ENCODE assay signal across 12 mouse cellular contexts in genomic region chr9:60527836-60528235, GRCm38 (mm10).
"Had no signal": no experiment of that assay in that cellular context is flagged by ENCODE, and none has a peak within 500 bp of the region (broad histone marks: within the 10 kb centered on the region; RNA-seq: fewer than 3 reads in every experiment).

No protein-coding gene starts in this region.

- H3K4me2 ChIP-seq: limb, embryonic 12.5 days; midbrain, embryonic 12.5 days had no signal

- H3K4me3 ChIP-seq: layer of hippocampus, adult 2 months; limb, embryonic 12.5 days; midbrain, embryonic 12.5 days had no signal

- DNase-seq: kidney, postnatal 4 days; liver; lung, adult 18-20 months; right cerebral cortex, adult 18-20 months; right cerebral cortex, postnatal 25 days; thymus, postnatal 4 days had no signal

- H3K9ac ChIP-seq: limb, embryonic 12.5 days; liver, embryonic 14.5 days; midbrain, embryonic 12.5 days had no signal

- ATAC-seq: midbrain, embryonic 16.5 days had no signal

- H3K9me3 ChIP-seq: limb, embryonic 12.5 days; midbrain, embryonic 12.5 days had no signal

- H3K27ac ChIP-seq: layer of hippocampus, adult 2 months; limb, embryonic 12.5 days; liver, embryonic 14.5 days; midbrain, embryonic 12.5 days; stomach, postnatal 0 days had no signal

- H3K4me1 ChIP-seq: midbrain, embryonic 12.5 days had no signal

- H3K36me3 ChIP-seq: limb, embryonic 12.5 days; midbrain, embryonic 12.5 days had no signal
